Mouse (Mus musculus) monocyte, adult 5-6 weeks (primary cell): ENCODE results near the gene Arntl. TPM values are rescaled to one million over a fixed set of nuclear protein-coding genes. Genes with fewer than 3 reads are reported as not detected.

Experiments used
- ATAC-seq: fragments of 153-309, 156-312 bp; replicated peaks from 2 replicates; pipeline ENCODE4 v1.8.0; 2017; ENCODE audit warnings: mild to moderate bottlenecking; ENCODE audit not compliant: low TSS enrichment, insufficient number of reproducible peaks, severe bottlenecking, poor library complexity, low FRiP score
- total RNA-seq: library from RNA; stranded (forward); fragments of 200-1000, 200-491, 200-594 nt; gene quantifications from 3 replicates; pipeline ENCODE4 v1.2.3, GENCODE M21; 2017

Gene Arntl
- total RNA-seq, 1 experiment from 2014 or later = 17.3 TPM

DNA sequence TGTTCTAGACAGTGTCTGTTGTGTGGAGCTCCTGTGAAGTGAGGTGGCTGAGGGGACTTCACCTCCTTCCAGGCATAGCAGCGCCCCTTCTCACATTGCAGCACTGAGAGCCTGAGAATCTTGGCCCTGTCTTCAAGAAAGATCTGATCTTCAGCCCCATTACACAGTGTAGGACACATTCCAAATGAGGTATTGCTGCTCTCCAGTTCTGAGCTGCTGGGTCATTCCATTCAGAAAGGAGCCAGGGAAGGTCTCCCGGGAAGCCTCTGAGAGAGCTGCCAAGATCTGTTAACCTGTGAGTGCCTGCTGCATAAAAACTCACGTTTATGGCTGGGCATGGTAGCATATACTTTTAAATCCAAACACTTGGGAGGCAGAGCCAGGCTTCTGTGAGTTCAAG, 5.7 kb upstream of the Arntl start:
- no peak for ATAC-seq

DNA sequence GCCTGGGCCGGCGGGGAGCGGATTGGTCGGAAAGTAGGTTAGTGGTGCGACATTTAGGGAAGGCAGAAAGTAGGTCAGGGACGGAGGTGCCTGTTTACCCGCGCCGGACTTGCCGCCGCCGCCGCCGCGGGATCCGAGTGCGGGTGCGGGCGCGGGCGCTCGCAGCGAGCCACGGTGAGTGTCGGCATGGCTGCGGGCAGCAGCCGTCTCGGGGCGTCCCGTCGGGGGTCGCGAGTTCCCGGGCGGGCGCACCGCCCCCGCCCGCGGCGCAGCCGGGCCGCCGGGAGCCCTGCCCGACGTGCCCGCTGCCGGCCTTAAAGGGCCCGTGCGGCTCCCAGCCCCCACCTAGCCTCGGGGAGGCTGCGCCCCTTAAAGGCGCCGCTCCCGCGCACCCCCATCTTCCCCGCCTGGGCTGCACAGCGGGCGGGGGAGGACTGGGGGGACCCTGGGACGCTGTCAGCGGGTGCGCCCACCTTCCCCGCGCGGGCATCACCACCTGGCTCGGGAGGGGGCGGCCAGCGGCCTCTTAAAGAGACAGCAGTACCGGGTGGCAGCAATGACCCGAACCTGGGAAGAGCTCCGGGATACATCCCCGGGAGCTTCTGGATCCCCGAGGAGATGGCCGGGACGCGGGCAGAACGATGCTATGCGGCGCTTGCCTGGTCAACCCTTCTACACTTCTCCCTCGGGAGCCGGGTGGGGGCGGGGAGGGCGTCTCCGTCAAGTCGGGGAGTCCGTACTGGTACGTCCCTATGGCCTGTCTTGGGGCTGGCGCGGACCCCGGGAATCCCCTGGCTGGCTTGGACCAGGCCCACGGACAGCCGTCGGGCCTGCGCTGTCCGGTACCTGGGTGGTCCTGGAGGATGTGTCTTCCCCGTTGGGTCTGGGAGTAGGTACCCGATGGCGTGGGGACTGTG, 464 bp downstream of the Arntl start:
- no peak for ATAC-seq

DNA sequence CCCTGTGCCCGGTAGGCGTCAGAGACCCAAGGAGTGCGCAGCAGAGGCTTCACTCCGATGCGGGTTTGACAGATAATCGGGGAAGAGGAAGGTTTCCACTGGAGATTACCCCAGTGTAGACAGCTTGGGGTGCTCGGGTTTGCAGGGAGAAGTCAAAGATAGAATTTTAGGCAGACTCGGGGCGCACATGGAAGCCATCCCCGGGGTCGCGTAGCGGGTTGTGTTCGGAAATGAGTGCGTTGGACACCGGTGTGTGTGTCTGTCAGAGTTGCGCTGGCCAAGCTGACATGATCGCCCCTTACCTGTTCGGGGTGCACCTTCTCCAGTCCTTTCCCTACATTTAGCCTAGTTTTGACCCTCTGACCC, 1.1 kb downstream of the Arntl start:
- ATAC-seq = no peak

DNA sequence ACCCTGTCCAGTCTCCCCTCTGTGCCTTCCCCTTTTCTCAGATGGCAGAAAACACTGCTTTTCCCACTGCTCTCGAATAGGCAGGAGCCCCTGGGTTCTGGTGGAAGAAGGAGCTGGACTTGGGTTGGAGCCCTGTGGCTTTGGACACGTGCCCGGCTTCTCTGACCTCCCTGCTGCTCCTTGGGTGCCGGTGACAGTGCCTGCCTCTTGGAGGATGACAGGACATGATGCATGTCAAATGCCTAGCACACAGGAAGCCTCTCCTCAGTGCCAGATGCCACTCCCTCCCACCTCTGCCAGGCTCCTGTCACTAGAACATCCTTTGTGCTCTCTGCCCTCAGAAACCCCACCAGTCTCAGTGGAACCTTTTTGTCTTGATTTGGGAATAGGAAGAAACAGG, 3.2 kb downstream of the Arntl start:
- no peak for ATAC-seq

DNA sequence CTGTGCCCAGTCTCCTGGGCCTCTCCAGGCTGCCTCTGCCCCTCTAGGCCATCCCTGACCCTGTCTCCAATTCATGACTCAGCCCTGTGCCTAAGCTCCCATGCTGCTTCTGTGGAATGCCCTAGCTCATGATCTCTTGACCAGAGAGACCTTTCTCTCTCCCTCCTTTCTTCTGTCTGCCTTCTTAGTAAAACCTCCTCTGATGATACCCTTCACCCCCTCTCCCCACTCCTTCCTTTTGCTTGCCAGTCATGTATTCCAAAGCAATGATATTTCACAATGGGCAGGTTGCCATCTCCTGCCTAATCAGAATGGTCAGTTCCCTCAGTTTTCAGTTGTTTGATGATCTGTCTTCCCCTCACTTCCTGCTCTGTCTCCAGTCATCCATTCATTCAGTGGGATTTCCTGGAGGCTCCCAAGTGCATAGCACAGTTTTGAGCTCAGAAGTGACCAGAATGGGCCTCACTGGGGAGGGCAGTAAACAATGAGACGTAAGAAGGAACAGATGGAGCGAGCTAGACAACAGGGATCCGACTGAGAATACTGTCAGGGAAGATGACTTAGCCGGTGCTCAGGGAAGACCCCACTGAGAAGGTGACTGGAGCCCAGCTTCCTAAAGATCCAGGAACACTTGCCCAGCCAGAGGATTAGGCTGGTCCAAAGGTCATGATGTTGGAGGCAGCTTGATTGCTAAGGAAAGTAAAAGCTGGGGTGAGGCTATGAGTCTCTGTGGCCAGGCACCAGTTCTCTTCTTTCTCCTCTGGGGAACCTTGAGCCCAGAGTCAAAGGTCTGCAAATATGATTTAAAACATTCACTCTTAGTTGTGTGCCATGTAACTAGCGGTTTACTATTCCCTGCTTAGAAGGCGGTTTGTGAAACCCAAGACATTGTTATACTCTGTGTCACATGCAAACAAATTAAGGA, 7.2 kb downstream of the Arntl start:
- ATAC-seq = no peak

DNA sequence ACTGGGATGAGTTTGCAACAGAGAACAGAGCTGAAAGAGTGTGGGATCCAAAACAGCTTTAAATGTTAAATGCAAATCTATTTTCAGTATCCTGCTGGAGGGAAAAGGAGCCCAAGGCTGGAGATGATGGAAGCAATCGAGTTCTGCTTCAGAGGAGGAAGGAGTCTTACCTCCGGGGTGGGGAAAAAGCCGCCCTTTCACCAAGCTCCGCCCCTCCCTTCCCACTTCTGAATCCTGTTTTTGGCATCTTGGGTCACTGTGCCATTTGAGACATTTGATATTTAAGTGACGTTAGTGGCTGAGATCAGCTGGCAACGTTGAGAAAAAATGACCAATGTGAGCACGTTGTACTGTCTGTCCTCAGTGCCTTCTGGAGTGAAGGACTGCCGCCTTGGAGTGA, 8.9 kb downstream of the Arntl start:
- ATAC-seq = no peak

DNA sequence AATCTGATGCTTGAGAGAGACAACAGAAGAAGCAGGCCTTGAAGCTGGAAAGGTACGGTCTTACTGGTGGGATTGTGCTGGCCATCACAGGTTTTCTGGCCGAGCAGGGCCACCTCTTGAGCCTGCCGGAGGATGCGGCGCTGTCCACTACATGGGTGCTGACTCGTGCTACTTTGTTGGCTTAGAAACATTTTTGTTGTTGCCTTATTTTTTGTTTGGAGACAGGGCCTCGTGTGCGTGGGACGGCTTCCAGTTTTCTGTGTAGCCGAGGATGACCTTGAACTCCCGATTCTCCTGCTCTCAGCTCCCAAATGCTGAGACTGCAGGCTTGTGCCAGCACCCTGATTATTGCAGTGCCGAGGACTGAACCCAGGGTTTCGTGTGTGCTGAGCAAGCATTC, 12.2 kb downstream of the Arntl start:
- no peak for ATAC-seq

DNA sequence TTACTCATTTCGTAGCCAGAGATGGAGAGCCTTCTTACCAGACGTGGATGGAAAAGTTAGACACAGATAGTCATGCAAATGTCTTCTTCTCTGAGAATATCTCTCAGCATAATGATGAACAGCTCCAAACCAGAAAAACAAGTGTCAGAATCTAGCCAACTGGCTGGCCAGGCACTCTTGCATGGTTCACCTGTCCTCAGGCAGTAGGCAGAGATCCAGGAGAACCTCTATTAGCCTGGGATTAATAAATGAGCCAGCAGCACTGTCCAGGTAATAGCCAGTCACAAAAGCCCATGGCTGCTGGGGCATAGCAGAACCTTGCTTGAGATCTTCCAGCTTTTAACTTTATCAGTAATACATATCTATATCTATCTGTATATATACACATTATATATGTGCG, 12.6 kb downstream of the Arntl start:
- no peak for ATAC-seq

DNA sequence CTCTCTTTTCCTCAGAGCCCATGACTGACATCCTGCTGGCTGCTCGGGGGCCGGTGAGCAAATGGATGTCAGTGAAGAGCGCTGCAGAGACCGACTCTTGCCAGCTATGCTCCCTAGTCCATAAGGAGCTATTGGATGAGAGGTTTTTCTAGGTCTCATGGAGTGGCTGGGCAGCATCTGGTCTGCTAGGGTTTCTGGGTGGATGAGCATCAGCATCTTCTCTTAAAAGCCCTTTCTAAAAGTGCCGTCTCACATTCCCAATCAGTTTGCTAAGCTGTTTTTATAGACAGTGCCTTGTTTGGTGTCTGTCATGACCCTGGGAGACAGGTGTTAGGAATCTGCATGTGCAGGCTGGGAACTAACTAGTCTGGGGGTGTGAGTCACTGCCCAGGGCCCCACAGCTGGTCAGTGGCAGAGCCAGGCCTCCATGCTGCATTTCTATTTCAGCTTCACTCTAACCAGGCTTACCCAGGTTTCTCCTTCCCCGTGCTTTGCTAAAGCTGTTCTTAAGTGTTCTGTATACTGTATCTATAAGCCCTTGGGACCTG, 13.5 kb downstream of the Arntl start:
- no peak for ATAC-seq

DNA sequence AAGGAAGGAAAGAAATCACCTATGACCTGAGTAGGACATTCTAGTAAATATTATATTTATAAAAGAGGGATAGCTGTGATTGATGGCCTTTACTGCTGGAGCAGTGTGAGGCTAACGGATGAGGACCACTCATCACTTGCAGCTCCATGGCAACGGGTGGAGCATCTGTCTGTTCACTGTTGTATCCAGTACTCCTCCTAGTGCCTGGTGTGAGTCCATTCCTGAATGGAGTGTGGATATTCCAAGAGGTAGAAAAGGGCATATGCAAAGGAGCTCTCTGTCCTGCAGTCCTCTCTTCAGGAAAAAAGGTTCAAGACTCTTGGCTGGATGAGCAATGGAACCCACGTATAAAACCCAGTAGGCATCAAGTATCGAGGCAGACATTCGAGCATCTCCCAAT, 15.6 kb downstream of the Arntl start:
- no peak for ATAC-seq

DNA sequence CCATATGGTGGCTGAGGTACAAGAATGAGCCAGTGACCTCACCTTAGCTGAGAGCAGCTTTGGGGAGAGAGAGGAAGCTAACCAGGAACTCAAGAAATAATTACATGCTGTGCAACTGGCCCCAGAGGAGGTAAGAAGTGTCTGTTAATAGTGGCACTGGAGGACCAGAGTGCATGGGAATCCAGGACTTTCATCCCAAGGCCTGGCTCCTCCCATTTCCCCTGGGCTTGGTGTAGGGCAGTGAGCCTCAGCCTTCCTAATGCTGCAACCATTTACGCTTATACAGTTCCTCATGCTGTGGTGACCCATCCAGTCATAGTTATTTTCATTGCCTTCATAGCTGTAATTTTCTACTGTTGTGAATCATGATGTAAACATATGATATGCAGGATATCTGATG, 17.4 kb downstream of the Arntl start:
- no peak for ATAC-seq

DNA sequence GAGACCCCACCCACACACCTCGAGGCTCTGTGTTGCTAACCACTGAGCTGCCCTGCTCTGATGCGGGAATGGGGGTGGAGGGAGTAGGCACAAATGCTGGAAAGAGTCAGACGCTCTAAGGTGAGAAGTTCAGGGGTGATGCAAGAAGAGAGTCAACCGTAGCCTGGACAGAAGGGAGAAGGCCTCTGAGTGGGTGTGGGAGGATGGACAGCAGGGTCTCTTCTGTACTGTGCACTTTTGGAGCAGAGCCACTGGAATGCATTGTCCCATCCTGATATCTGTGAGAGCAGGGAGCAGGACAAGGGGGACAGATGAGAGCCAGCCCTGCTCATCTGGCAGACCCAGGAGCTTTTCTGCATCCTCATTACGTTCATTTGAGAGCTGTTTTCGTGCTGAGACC, 21.2 kb downstream of the Arntl start:
- no peak for ATAC-seq

DNA sequence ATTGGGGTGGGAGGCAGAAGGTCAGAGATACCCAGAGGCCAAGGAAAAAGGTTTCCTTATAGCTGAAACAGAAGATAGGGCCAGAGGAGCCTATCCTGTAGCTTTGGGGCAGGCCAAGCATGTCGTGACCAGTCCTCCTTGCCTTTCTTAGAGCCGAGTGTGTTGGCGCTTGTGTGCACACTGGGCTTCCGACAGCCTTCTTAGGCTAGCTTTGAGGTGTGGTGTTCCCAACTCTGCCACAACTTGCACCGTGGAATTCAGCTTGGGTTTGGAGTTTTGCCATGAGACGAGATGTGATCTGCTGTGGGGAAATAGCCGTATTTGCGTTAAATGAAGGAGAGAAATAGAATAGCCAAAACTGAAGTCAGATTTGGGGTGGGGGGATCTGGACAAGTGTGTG, 28.9 kb downstream of the Arntl start:
- no peak for ATAC-seq

DNA sequence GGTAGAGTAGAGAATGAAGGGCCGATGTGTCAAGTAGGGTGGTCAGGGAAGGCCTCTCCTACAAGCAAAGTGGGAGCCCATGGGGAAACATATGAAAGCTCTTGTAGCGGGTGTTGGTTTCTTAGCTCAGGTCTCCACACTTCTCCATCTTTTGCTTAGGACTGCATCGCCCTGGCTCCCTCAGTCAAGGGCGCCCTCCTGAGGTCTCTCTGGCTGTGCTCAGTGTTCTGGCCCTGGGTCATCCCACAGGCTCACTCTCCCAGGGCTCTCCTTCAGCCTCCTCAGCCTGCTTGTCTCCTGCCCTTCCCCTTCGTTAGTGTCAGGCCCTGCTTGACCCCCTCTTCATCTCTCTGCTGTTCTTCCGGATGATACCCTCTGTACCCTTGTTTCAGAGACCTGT, 31.1 kb downstream of the Arntl start:
- no peak for ATAC-seq

DNA sequence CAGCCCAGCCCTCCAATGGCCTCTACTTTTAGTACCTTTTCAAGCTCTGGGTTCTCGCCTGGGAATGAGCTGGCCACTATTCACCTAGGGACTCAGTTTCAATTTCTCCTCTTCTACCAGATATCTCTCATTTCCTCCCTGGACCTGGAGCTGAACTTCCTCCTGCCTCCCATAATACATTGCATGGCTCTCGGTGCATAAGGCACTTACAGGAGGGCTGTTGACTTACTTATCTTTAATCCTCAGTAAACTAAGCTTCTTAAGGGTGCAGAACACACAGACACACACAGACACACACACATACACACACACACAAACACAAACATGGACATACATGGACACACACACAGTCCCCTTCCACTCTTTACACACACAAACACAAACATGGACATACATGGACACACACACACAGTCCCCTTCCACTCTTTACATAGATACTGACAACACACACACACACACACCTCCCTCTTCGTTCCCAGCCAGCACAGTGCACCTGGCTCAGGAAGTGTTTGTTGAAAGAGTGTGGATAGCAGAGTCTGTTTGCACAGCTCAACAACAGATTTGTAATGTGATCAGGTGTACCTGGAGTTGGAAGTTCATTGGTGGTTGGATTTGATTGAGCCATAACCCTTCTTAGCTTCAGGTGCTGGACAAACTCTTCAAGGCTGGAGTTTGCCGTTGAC, 32.3 kb downstream of the Arntl start:
- no peak for ATAC-seq

DNA sequence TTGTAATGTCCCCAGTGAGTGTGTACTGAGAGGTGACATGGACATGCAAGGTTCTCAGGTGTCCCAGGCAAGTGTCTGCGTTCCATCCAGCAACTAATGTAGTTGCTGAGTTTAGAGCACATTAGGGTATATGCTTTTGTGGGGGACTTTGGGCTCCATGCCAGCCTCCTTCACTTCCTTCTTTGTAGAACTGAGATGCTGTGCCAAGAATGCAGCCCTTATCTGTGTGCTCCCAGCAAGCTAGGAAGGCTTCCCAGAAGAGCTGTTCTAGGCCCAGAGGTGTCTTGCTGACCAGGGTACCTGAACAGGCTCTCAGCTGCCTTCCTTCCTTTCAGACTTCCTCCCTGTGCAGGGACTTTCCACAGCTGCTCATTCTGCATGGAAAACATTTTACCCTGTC, 33.2 kb downstream of the Arntl start:
- no peak for ATAC-seq

DNA sequence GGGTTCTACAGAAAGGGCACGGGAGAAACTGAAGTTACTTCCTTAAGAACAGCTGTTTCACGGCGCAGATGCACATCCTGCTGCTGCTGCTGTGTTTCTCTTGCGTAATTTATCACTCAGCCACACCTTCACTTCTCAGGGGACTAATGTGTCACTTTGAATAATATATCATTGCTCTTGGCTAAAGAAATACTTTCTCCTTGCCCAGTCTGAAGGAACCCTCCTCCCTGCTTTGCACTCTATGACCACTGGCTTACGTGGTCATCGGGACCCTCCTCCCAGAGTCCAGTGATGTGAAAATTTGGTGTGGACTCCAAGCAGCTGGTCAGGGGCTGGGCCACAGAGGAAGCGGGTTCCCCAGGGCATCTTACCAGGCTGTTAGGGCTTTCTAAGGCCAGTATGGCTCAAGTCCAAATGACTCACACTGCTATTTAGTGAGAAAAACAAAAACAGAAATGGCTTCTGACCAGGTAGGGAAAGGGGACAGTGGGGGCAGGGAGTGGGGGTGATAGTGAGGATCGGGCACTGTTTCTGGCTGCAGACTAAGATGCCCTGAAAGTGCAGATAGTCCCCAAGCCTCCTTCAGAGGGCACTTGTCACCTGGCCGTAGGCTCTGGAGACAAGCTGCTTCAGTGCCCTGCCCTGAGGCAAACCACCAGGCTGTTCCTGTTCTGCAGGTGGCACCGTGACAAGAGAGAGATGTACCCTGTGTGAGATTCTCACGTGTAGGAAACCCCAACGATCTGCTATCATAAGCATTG, 34.8 kb downstream of the Arntl start:
- ATAC-seq = peak; percentile 65

DNA sequence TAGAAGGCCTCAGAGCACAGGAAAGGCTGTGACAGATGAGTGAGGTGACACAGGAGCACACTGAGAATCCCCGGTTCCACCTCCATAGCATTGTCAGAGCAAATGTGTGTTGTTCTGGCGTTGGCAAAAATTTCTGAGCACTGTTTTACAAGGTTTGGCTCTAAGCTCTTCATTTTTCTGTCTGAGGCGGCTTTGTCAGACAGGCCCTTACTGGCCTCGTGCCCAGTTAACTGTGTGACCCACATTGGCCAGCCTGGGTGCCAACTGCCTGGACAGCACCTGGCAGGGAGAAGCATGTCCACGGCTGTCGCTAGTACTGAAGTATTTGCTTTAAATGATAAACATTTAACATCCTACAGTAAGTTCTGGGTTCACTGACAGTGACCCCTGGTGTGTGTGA, 35.4 kb downstream of the Arntl start:
- ATAC-seq = no peak
